Mouse (Mus musculus) midbrain, embryonic 16.5 days (tissue): ENCODE measurements around the gene Gm19684. TPM values are rescaled to one million over a fixed set of nuclear protein-coding genes. Genes with fewer than 3 reads are reported as not detected.

Experiments
- polyA plus RNA-seq: library from polyadenylated mRNA; unstranded; fragments of >200 nt; fragmentation: Nextera tagmentation; extraction: Ambion mirVana; gene quantifications from 2 replicates; pipeline ENCODE4 v1.2.1, GENCODE M21; 2015

Gm19684 gene
- polyA plus RNA-seq, 1 experiment from 2014 or later: not detected

Other genes starting within 250 kb of the Gm19684 start
- gene Dhx16, start 241.9 kb upstream of the Gm19684 start, polyA plus RNA-seq: 28.4 and 30.5 TPM in 2 replicates
- gene 2310061I04Rik, start 224.2 kb upstream of the Gm19684 start, polyA plus RNA-seq: 63.9 and 76.4 TPM in 2 replicates
- 455 and 465 TPM in 2 replicates for gene Atat1, start 211.6 kb upstream of the Gm19684 start, polyA plus RNA-seq
- 46.9 and 54.4 TPM in 2 replicates for gene Mrps18b, start 205.3 kb upstream of the Gm19684 start, polyA plus RNA-seq
- gene Ppp1r10, start 205.2 kb upstream of the Gm19684 start, polyA plus RNA-seq: 38.9 and 43.0 TPM in 2 replicates
- 90.7 and 93.8 TPM in 2 replicates for gene Abcf1, start 151.9 kb upstream of the Gm19684 start, polyA plus RNA-seq
- 63.3 and 66.8 TPM in 2 replicates for gene Gnl1, start 141.8 kb upstream of the Gm19684 start, polyA plus RNA-seq
- gene Prr3, start 141.4 kb upstream of the Gm19684 start, polyA plus RNA-seq: 102 and 107 TPM in 2 replicates
- gene H2-T24, start 101.1 kb upstream of the Gm19684 start, polyA plus RNA-seq: 8.0 and 8.8 TPM in 2 replicates
- 4.1 and 4.8 TPM in 2 replicates for gene H2-T23, start 88.8 kb upstream of the Gm19684 start, polyA plus RNA-seq
- gene H2-T22, start 78.9 kb upstream of the Gm19684 start, polyA plus RNA-seq: 5.3 and 6.2 TPM in 2 replicates
- gene Gm6034, start 78.7 kb upstream of the Gm19684 start, polyA plus RNA-seq: not detected in 2 replicates
- not detected in 2 replicates for gene Gm11127, start 63.3 kb upstream of the Gm19684 start, polyA plus RNA-seq
- not detected in 2 replicates for gene Gm7030, start 7.7 kb downstream of the Gm19684 start, polyA plus RNA-seq
- gene Gm8909, start 46.9 kb downstream of the Gm19684 start, polyA plus RNA-seq: not detected in 2 replicates
- gene H2-T3, start 68.6 kb downstream of the Gm19684 start, polyA plus RNA-seq: not detected in 2 replicates
- gene Rpp21, start 136.4 kb downstream of the Gm19684 start, polyA plus RNA-seq: 122 and 135 TPM in 2 replicates
- gene Trim39, start 150.6 kb downstream of the Gm19684 start, polyA plus RNA-seq: 26.2 and 28.6 TPM in 2 replicates
- gene H2-M10.2, start 164.8 kb downstream of the Gm19684 start, polyA plus RNA-seq: 0.25 and 0.33 TPM in 2 replicates
- gene H2-M10.1, start 204.5 kb downstream of the Gm19684 start, polyA plus RNA-seq: not detected in 2 replicates
- gene H2-M10.3, start 246.7 kb downstream of the Gm19684 start, polyA plus RNA-seq: not detected in 2 replicates